Mouse (Mus musculus): ENCODE data around the gene Slc39a5.

The Slc39a5 gene

DNA sequence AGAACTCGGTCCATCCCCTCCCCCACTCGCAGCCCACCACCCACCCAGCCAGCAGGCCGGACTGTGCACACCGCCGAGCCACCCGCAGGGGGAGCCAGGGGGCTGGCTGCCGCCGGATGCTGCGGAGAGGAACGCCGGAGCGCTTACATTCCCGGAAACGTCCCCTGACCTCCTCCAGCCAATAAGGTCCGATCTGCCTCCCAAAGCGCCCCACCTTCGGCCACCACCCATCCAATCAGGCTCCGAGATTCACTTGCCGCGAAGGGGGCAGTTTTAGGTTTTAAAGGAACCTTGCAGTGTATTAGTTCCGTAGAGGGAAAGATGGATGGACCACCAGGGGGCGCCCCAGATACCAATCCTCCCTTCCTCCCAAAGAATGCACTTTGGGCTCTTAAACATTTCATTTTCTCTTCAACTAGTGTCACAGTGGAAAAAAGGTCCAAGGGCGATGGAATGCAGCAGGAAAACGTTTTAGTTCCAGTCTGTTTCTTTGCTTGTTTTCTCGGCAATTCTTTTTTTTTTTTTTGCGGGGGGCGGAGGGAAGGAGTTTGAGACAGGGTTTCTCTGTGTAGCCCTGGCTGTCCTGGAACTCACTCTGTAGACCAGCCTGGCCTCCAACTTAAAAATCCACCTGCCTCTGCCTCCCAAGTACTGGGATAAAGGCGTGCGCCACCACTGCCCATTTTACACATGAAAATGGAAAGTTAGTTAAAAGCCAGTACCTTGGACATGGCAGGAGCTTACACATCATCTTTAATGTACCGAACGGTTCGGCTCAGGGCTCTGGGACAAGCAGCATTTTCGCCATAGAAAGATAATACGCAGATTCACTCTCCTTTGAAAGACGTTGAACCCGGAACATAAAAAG lies 8.9 kb upstream of the Slc39a5 start:
- peak; percentile 99 for DNase-seq (ENCODE audit: low spot score)

DNA sequence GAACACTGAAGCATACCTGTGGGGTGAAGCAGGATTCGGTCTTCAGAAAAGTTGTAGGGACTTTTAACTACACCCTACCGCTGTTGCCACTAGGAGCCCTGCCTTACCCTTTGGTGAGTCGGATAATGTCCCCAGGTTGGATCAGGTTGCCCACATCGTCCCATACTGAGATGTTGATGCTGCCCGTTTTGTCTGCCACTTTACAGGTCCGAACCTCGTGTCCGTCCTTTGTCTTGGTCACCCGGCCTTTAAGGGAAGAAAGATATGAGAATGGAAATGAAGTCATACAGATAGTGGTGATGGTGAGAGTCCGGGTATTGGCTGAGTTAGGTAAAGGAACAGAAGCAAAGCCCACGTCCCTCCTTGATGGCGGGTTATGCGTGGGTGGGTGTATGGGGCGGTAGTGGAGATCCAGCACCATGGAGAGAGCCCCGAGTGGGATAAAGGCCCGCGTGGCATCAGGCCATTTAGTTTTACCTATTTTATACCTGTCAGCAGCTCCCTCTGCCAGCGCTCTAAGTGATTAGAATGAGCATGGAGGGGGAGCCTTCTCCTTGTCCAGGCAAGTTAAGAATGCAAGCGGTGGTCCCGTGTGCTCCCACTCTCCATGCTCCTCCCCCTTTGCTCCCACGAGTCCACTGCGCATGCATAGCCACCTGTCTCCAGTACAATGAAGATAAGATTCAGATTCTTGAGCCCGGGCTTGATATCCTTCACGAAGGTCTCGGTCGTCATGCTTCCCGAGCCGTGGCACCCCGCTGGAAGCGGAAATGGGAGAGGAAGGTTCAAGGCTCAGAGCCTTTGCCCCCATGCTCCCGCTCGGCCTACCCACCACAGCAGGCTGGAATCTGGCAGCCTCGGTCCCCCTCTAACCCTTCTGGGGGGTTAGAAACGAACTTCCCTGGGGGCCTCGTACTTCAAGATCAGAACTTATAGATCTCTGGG lies 7.8 kb upstream of the Slc39a5 start:
- DNase-seq (ENCODE audit: low spot score), result peak; percentile 69

DNA sequence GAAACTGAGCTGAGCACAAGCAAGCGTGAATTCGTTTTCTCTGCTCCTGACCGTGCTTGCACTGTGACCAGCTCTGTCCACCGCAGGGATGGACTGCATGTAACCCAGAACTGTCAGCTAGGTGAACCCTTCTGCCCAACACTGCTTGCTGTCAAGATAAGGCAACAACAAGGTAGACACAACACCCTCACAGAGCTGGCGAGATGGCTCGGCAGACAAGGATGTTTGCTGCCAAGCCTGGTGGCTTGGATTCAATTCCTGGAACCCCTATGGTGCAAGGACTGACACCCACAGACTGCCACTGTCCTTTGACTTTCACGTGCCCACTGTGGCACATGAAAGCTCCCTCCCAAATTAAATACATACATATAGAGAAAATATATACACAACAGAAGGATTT lies 2.9 kb upstream of the Slc39a5 start:
- no peak for DNase-seq (ENCODE audit: low spot score)

DNA sequence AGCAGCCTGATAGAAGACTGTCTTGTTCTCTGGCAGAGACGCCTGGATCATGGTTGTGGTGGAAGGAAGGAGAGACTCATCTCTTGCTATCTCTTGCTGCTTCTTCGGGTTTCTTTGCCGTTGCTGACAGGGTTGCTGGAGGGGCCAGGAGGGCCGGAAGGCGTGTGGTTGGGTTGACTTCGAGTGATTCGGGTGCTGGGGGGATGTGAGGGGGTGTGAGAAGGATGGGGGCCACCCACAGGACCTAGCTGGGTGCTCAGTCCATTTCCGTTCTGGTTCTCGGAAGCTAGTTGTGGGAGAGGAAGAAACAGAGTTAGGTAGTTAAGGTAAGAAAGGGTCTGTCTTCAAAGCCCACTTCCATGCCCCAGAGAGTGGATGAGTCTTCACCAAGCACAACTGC lies 609 bp upstream of the Slc39a5 start:
- no peak for DNase-seq (ENCODE audit: low spot score)

DNA sequence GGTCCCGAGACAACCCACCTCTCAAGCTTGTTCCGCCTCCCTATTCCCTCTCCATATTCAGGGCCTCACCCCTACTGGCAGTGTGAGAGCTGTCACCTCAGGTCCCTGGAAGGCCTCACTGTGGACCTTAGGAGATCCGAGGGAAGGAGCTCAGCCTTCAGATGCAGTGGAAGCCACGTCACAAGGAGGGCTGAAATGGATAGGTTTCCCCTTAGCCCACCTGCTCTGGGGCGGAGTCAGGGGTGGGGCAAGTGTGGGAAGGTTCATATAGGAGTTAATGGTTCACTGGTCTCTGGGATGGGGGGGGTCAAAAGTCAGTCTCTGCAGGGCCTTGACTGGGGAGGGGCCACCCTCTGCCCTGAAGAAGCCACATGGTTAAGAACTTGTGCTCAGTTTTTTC lies 691 bp downstream of the Slc39a5 start:
- no peak for DNase-seq (ENCODE audit: low spot score)

DNA sequence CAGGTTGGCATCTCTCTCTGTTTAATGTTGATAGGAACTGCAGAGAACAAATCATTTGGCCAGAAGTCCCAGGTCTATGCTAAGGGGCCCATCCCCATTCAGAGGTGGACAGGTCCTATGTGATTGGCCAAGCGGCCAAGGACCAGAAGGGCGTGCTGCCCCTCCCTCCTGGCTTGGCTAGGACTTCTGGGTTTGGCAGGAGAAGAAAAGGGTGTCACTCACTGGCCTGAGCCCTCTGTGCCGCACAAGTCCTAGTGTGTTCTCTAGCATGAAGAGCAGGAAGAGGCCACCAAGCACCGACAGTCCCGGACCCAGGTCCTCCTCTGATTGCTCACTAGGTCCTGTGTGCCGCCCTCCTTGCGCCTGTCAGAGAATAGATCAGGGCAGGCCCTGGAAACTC lies 3.6 kb downstream of the Slc39a5 start:
- DNase-seq (ENCODE audit: low spot score), result no peak

DNA sequence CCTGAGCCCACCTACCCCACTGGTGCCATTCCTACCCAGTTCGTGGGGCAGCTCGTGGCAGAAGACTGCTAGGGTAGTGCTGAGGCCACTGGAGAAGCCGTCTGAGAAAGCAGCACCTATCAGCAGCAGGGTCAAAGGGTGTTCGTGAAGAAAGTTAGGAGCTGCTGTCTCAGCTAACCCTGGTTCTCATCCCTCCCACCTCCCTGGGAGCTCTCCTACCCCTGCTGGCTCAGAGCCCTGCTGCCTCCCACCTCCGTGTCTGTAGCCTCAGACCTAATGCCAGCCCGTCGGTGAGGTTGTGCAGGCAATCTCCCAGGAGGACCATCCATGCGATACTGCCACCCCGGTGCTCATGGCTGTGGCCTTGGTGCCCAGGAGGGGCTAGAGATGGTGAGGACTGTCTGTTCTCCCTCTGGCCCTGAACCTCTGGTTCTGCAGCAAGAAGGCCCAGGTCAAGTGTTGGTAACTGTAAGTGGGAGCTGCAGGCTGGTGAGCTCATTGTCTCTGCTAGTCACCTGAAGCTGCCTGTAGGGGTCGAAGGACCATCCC lies 4.2 kb downstream of the Slc39a5 start:
- DNase-seq (ENCODE audit: low spot score), result no peak

DNA sequence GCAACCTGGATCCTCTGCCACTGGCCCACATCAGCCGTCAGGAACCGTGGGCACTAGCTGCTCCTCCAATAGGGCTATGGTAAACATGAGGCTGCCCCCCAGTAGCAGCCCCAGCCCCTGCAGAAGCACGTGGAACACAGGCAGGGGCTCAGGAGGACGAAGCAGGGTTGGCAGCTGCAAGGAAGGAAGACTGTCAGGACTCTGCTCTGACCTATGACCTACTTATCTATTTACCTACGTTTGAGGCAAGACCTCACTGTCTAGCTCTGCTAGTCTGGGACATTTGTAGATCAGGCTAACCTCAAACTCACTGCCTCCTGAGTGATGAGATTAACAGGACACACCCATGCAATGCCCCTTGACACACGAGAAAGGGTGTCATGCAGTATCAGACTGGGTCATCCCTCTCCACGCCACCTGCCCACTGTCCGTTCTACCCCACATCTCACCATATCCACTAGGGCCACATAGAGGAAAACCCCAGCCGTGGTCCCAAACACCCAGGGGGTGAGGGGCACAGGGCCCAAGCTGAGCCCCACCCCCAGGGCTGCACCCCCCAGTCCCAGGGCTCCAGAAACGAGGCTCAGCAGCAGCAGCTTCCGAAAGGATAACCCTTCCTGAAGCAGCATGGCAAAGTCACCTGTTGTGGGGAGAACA lies 4.9 kb downstream of the Slc39a5 start:
- no peak for DNase-seq (ENCODE audit: low spot score)

DNA sequence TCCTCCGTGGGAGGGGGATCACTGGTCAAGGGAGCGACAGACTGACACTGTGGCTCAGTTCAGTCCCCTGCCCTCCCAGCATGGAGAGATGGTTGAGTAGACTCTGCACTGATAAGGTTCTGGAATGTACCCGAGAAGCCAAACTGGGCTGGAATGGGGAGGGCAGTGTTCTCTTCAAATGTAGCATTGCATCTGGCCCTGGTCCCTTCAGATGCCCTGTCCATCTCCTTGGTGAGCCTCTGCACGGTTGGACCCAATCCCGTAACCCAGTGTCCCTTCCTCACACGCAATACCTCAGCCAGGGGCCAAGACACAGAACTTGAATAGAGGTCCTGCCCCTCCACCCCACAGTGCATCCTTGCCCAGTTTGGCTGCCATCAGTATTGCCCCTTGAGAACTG lies 9.2 kb downstream of the Slc39a5 start:
- DNase-seq (ENCODE audit: low spot score), result no peak

DNA sequence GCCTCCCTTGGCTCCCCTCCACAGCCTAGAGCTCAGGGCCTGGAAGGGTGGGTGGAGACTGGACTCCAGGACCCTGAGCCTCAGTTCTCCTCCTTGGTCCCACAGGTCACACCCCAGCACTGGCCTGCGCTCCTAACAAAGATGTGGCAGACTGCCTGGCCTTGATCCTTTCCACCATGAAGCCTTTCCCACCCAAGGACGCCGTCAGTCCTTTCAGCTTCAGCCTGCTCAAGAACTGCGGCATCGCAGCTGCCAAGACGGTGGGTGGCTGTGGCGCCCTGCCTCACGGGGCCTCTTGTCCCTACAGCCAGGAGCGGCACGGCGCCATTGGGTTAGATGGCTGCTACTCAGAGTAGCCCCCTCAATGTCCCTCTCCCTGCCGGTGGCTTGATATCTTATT lies 10.7 kb downstream of the Slc39a5 start:
- no peak for DNase-seq (ENCODE audit: low spot score)

DNA sequence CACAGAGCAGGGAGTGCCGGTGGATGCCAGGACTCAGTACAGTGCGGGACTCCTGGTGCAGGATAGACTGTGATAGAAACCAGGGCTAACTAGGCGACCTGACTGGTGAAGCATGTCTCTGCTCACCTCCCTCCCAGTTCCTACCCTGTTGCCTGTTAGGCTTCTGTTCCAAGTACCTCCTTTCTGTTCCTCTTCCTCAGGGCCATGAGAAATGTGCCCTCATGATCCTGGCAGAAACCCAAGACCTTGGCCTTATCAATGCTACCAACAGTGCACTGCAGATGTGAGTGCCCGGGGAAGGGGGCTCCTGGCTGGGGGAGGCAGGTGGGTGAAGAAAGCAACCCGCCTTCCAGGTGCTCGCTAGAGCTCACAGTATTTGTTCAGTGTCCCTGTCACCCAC lies 11.5 kb downstream of the Slc39a5 start:
- DNase-seq (ENCODE audit: low spot score), result no peak

DNA sequence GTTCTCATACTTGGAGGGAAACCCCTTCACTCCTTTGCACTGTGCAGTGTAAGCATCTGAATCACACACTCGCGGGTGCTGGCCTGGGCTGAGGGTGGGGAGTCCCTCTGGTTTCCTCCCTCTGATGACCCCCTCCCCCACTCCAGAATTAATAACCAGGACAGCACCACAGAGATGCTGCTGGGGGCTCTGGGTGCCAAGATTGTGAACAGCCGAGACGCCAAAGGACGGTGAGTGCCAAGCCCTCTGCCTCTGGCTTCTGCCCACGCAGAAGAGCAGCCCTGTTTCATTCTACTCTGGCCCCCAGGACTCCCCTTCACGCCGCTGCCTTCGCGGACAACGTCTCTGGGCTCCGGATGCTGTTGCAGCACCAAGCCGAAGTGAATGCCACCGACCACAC lies 12.1 kb downstream of the Slc39a5 start:
- no peak for DNase-seq (ENCODE audit: low spot score)

DNA sequence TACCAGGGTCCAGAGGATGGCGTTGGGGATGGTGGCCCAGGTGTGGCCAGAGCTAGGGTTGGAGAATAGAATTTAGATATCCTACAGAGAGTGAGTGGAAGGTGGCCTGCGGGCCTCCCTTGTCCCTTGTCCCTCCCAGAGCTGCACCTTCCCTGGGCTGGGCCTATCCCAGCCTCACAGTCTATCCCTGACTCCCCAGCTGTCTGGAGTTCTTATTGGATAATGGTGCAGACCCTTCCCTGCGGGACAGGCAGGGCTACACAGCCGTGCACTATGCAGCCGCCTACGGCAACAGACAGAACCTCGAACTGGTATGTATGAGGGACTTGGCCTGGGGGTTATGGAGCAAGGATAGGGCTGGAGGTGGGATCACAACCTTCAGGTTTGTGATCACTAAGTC lies 15.1 kb downstream of the Slc39a5 start:
- DNase-seq (ENCODE audit: low spot score), result no peak

DNA sequence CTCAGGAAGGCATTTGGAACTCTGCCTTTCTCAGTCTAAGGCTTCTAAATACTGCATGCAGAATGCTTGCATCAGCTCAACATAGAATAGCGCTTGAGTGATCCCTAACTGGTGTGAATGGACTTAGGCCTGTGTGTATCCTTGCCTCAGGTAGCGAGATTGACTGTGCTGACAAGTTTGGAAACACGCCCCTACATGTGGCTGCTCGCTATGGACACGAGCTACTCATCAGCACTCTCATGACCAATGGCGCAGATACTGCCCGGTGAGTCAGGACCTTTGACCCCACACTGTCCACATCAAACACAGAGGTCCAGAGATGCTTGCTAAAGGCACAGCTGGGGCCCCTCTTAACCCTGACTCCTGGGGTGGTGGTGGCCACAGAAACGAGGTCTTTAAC lies 18.5 kb downstream of the Slc39a5 start:
- DNase-seq (ENCODE audit: low spot score), result no peak

DNA sequence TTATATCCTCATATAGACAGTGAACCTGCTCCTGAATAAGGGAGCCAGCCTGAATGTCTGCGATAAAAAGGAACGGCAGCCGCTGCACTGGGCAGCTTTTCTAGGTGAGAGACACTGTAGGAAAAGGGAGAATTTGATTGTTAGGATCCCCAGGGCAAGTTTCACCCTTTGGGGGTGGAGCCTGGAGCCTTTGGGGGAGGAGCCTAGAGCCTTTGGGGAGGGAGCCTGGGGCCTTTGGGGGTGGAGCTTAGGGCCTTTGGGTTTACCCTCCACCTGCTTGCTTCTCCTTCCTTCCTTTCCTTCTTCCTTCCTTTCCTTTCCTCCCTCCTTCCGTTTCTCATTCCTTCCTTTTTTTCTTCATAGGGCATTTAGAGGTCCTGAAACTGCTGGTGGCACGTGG lies 20.5 kb downstream of the Slc39a5 start:
- DNase-seq (ENCODE audit: low spot score), result no peak

DNA sequence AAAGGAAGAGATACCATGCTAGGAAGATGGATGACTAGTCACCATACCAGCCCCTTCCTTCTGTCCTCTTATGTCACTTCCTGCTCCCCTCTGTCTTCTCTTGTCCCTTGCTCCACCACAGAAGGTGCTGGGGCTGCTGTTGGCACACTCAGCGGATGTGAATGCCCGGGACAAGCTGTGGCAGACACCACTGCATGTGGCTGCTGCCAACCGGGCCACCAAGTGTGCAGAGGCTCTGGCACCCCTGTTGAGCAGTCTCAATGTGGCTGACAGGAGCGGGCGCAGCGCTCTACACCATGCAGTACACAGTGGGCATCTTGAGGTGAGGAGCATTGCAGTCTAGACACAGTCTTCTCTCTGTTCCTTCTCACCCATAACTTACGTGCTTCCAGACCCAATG lies 21.8 kb downstream of the Slc39a5 start:
- DNase-seq (ENCODE audit: low spot score), result no peak

DNA sequence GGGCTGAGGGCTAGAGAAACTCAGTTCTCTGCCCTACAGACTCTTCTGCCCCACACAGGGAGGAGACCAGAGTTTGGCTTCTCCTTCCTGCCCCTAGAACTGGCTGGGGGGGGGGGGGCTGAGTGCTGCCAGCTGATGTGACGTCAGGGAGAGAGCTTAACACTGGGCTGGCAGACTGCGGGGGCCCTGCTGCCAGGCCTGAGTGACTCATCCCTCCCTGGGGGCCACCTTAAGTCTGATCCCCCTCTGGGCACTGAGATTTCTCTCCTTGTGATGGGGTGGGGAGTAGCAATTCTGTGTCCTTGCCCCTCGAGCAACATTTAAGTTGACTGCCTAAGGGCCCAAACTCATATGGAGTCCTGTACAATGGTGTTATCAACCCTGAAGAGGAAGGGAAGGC lies 22.6 kb downstream of the Slc39a5 start:
- DNase-seq (ENCODE audit: low spot score), result no peak

DNA sequence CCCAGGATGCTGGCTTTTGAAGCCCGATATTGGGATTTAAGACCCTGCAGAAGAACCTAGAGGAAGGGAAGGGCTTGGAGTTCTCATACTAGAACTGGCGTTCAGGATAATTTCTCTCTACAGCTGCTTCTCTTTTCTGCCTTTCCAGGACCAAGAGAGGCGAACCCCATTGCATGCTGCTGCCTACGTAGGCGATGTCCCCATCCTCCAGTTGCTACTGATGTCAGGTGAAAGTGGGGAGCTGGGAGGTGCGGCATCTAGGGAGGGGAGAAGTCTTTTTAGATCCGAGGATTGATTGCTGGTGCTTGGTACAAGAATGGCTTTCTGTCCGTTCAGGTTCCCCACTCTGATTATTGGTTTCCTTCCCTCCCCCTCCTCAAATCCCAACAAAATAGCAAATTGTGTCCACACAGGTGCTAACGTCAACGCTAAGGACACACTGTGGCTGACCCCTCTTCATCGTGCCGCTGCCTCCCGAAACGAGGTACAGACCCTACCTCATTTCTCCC lies 23.0 kb downstream of the Slc39a5 start:
- DNase-seq (ENCODE audit: low spot score), result no peak

DNA sequence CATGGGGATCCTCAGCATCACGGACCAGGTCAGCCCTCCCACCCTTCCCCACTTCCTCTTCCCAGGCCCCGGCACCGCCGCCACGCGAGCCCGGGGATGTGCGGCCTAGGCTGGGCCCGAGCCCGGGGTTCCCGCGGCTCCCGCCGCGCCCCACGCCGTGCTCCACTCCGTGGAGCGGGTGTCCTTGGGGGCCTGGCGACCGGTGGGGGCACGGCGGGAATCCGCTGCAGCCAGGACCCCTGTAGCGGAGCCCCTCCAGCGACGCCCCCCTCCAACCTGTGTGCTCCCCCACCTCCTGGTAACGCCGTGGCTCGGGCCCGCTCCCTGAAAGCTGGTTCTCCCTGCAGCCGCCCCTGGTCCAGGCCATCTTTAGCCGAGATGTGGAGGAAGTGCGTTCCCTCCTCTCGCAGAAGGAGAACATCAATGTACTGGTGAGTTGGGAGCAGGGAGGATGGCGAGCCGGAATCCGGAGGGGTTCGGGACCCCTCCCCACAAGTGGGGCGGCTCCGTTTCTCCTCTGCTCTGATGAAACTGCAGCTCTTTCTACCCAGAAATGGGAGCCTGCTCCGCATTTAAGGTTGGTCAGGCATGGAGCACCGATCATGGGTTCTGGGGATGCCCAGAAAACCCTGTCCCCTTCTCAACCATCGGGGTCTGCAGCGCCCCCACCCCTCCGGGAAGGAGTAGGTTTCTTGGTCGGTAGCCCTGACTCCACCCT lies 23.6 kb downstream of the Slc39a5 start:
- peak; percentile 83 for DNase-seq (ENCODE audit: low spot score)

DNA sequence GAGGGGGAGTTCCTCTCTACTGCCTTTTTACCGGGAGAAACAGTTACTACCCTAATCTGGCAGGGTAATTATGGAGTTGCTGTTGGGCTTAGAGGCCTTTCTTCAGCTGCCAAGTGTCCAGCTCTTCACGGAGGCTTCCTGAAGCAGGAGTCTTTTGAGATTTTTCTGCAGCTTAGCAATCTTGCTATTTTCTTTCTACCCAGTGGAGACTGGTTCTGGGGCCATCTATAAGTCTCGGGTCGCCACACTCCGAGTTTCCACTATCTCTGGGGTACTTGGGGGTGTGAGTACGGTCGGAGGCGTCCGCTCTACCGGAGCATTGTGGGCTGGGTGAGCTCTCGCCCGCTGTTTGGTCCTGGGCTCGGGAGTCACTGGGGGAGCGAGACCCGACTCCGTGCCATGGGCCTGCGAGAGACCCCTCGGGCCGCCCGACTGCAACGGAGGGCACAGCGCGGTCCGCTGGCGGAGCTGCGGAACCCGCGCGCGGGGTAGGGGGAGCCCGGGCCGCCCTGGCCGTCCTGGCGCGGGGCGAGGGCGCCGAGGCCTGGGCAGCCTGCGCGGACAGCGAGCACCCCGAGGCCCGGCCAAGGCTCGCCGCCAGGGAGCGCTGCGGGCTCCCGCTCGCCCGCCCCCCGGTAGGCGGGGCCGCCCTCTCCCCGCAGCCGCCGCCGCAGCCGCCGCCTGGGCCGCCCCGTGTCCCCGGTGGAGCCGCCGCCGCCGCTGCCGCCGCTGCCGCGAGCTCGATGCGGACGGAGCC lies 24.4 kb downstream of the Slc39a5 start, which contains the start of gene Ankrd52:
Gene Ankrd52 (plus strand): TSS at position 661 of the 757 bp plus-strand sequence.
- DNase-seq (ENCODE audit: low spot score), result peak; percentile 85

DNA sequence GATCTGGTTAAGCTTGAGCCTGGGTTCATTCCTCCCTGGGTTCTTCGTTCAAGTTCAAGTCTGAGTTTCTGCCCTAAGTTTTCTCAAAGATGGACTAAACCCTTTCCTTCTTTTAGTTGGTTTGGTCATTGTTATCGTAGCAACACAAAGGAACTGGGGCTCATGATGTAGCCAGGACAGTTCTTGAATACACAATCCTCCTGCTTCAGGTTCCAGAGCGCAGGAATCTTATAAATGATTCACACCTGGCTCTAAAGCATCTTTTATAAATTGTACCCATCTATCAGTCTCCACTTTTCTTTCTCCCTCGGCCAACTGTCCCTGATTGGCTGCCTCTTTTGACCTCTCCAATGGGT lies 25.0 kb downstream of the Slc39a5 start:
- no peak for DNase-seq (ENCODE audit: low spot score)
